Mouse (Mus musculus): ENCODE results near the gene Ralgapa1. TPM values are rescaled to one million over a fixed set of nuclear protein-coding genes. Genes with fewer than 3 reads are reported as not detected.

Ralgapa1 gene
- total RNA-seq (2021), result 10 to 100 TPM; 52.2 to 62.6 TPM
- long read RNA-seq, experiment 1, partial matches to known transcripts, result 2 of 2 reads
- long read RNA-seq, experiment 1, other reads (novel, unspliced or antisense), result 0 of 2 reads
- long read RNA-seq, experiment 2, transcript Ralgapa1-208 (17 exons, 3,426 nt), result major isoform, 14 of 25 reads
- long read RNA-seq, experiment 2, partial matches to known transcripts, result 5 of 25 reads
- long read RNA-seq, experiment 2, other reads (novel, unspliced or antisense), result 6 of 25 reads

GRCm38 (mm10) chr12:55820661-55821314, at the start of gene Ralgapa1:
Gene Ralgapa1 (minus strand): TSS chr12:55821167.
- DNase-seq (ENCODE audit: low spot score in 2 of 2), result peak; percentile 82 to 86

GRCm38 (mm10) chr12:55869622-55870322, 48.8 kb upstream of the Ralgapa1 start:
- DNase-seq (ENCODE audit: low spot score in 2 of 2), result no peak

- DNase-seq (ENCODE audit: low spot score in 2 of 2), result no peak
These were observed 46.8 kb upstream of the Ralgapa1 start for GRCm38 (mm10) chr12:55867738-55868137.

- no peak for DNase-seq (ENCODE audit: low spot score in 2 of 2)
These were observed 39.7 kb upstream of the Ralgapa1 start for GRCm38 (mm10) chr12:55860631-55861030.

- no peak for DNase-seq (ENCODE audit: low spot score in 2 of 2)
These were observed 38.7 kb upstream of the Ralgapa1 start for GRCm38 (mm10) chr12:55859409-55860349.

- DNase-seq (ENCODE audit: low spot score in 2 of 2), result no peak
These were observed 29.7 kb upstream of the Ralgapa1 start for GRCm38 (mm10) chr12:55850650-55851049.

- DNase-seq (ENCODE audit: low spot score in 2 of 2), result no peak
These were observed 26.9 kb upstream of the Ralgapa1 start for GRCm38 (mm10) chr12:55847851-55848250.

- DNase-seq (ENCODE audit: low spot score in 2 of 2), result no peak
These were observed 25.8 kb upstream of the Ralgapa1 start for GRCm38 (mm10) chr12:55846741-55847140.

- DNase-seq (ENCODE audit: low spot score in 2 of 2), result no peak
These were observed 16.5 kb upstream of the Ralgapa1 start for GRCm38 (mm10) chr12:55837495-55837894.

GRCm38 (mm10) chr12:55836199-55836951, 15.4 kb upstream of the Ralgapa1 start, which contains the start of gene Brms1l:
Gene Brms1l (plus strand): TSS chr12:55836324.
- DNase-seq (ENCODE audit: low spot score in 2 of 2), result peak; percentile 85

GRCm38 (mm10) chr12:55835857-55836198, 14.9 kb upstream of the Ralgapa1 start:
- DNase-seq (ENCODE audit: low spot score in 2 of 2), result no peak

GRCm38 (mm10) chr12:55834891-55835290, 13.9 kb upstream of the Ralgapa1 start:
- DNase-seq (ENCODE audit: low spot score in 2 of 2), result no peak

- no peak for DNase-seq (ENCODE audit: low spot score in 2 of 2)
These were observed 13.1 kb upstream of the Ralgapa1 start for GRCm38 (mm10) chr12:55833906-55834625.

GRCm38 (mm10) chr12:55832961-55833360, 12.0 kb upstream of the Ralgapa1 start:
- no peak for DNase-seq (ENCODE audit: low spot score in 2 of 2)

- DNase-seq (ENCODE audit: low spot score in 2 of 2), result peak; percentile 74 to 77
These were observed 10.1 kb upstream of the Ralgapa1 start for GRCm38 (mm10) chr12:55831101-55831500.

GRCm38 (mm10) chr12:55825537-55825936, 4.6 kb upstream of the Ralgapa1 start:
- DNase-seq (ENCODE audit: low spot score in 2 of 2), result no peak

GRCm38 (mm10) chr12:55824027-55824426, 3.1 kb upstream of the Ralgapa1 start:
- DNase-seq (ENCODE audit: low spot score in 2 of 2), result no peak

- peak in 1 of 2 experiments; percentile 35 for DNase-seq (ENCODE audit: low spot score in 2 of 2)
These were observed 777 bp downstream of the Ralgapa1 start for GRCm38 (mm10) chr12:55820119-55820660.

GRCm38 (mm10) chr12:55816488-55816887, 4.5 kb downstream of the Ralgapa1 start:
- no peak for DNase-seq (ENCODE audit: low spot score in 2 of 2)

All from adrenal gland, adult 18-20 months (tissue).